Mouse (Mus musculus) ES-CJ7 (cell line): ENCODE measurements at regions not wholly inside any gene's neighbourhood (a gene's known extent, or its start where the extent isn't known, plus 50 kb on each side); places are given as distances from the start of the nearest gene placed in this dataset.

Experiments
- DNase-seq: peaks from one replicate; pipeline ENCODE4 v3.0.0; 2011; ENCODE audit warnings: low read depth, low spot score

- DNase-seq: no peak
These were observed 279.4 kb downstream of the Mctp2 start for GRCm38 (mm10) chr7:72027006-72027405.

- no peak for DNase-seq
These were observed 297.3 kb downstream of the Mctp2 start for GRCm38 (mm10) chr7:72009115-72009514.

GRCm38 (mm10) chr7:72004311-72004710, 302.1 kb downstream of the Mctp2 start:
- peak; percentile 82 for DNase-seq

GRCm38 (mm10) chr7:71992526-71992925, 313.9 kb downstream of the Mctp2 start:
- DNase-seq: no peak

- DNase-seq: peak; percentile 87
These were observed 314.6 kb downstream of the Mctp2 start for GRCm38 (mm10) chr7:71991835-71992234.

- DNase-seq: no peak
These were observed 315.2 kb downstream of the Mctp2 start for GRCm38 (mm10) chr7:71991206-71991605.

GRCm38 (mm10) chr7:71966015-71966414, 340.4 kb downstream of the Mctp2 start:
- peak; percentile 13 for DNase-seq

GRCm38 (mm10) chr7:71963456-71963855, 343.0 kb downstream of the Mctp2 start:
- peak; percentile 12 for DNase-seq

- no peak for DNase-seq
These were observed 343.6 kb downstream of the Mctp2 start for GRCm38 (mm10) chr7:71962851-71963250.

GRCm38 (mm10) chr7:71960453-71961230, 345.8 kb downstream of the Mctp2 start:
- DNase-seq: peak; percentile 91

GRCm38 (mm10) chr7:71946548-71946947, 359.9 kb downstream of the Mctp2 start:
- DNase-seq: no peak

GRCm38 (mm10) chr7:71943078-71944042, 363.0 kb downstream of the Mctp2 start:
- DNase-seq: no peak

GRCm38 (mm10) chr7:71937731-71938130, 368.7 kb downstream of the Mctp2 start:
- DNase-seq: no peak

- DNase-seq: no peak
These were observed 369.7 kb downstream of the Mctp2 start for GRCm38 (mm10) chr7:71936690-71937089.
